Mouse (Mus musculus) heart, embryonic 11.5 days (tissue): ENCODE measurements around the gene Neurl4. TPM values are rescaled to one million over a fixed set of nuclear protein-coding genes. Genes with fewer than 3 reads are reported as not detected.
"Not testable (repeated sequence)": the region's sequence is repeated elsewhere in the genome, so short reads cannot be mapped to it uniquely, and the experiment has no call there.

Experiments
- ATAC-seq: fragments of 200-750 bp; cut with Nextera tagmentation; replicated peaks from 2 replicates; pipeline ENCODE4 v1.8.0; 2017; ENCODE audit warnings: moderate library complexity; ENCODE audit not compliant: insufficient number of reproducible peaks, low FRiP score, low TSS enrichment
- H3K27ac ChIP-seq: fragments of 300-500 bp; sonication (generic); 2 replicates; pipeline ENCODE4 v1.5.1; 2014; ENCODE audit warnings: mild to moderate bottlenecking, low read depth, low read length
- H3K27me3 ChIP-seq: fragments of 300-500 bp; sonication (generic); 2 replicates; pipeline ENCODE4 v1.6.1; 2014; ENCODE audit warnings: mild to moderate bottlenecking, low read length, mixed read lengths; ENCODE audit not compliant: control insufficient read depth, insufficient read depth
- H3K36me3 ChIP-seq: fragments of 300-500 bp; sonication (generic); 2 replicates; pipeline ENCODE4 v1.6.1; 2014; ENCODE audit warnings: mild to moderate bottlenecking, low read length, moderate library complexity, mixed read lengths; ENCODE audit not compliant: control insufficient read depth, insufficient read depth
- H3K4me1 ChIP-seq: fragments of 300-500 bp; sonication (generic); 2 replicates; pipeline ENCODE4 v1.6.1; 2014; ENCODE audit warnings: low read length; ENCODE audit not compliant: control insufficient read depth, insufficient read depth
- H3K4me2 ChIP-seq: fragments of 300-500 bp; sonication (generic); 2 replicates; pipeline ENCODE4 v1.6.1; 2014; ENCODE audit warnings: mild to moderate bottlenecking, moderate library complexity
- H3K4me3 ChIP-seq: fragments of 300-500 bp; sonication (generic); 2 replicates; pipeline ENCODE4 v1.5.1; 2014; ENCODE audit warnings: low read depth, low read length
- H3K9ac ChIP-seq: fragments of 300-500 bp; sonication (generic); 2 replicates; pipeline ENCODE4 v1.6.1; 2014; ENCODE audit warnings: mild to moderate bottlenecking, low read depth, low read length, moderate library complexity
- H3K9me3 ChIP-seq: fragments of 300-500 bp; sonication (generic); replicated peaks from 2 replicates; pipeline ENCODE4 v1.6.1; 2016; ENCODE audit warnings: low read length; ENCODE audit not compliant: control insufficient read depth
- WGBS: fragments of 180-500 bp; shearing (Covaris S2); extraction: QIAGEN DNeasy Blood & Tissue Kit; methylation state at CpG from one replicate; pipeline ENCODE4 v1.1.7; 2014; ENCODE audit not compliant: insufficient replicate concordance; 5-methylcytosine and 5-hydroxymethylcytosine counted together
- microRNA-seq: library from miRNA; unstranded; fragments of <30 nt; microRNA quantifications from one replicate; pipeline ENCODE4, GENCODE M21; 2016; ENCODE audit warnings: borderline number of aligned reads
- polyA plus RNA-seq: library from polyadenylated mRNA; unstranded; fragments of >200 nt; fragmentation: Nextera tagmentation; extraction: Ambion mirVana; gene quantifications from 2 replicates; pipeline ENCODE4 v1.2.1, GENCODE M21; 2014

The Neurl4 gene
- polyA plus RNA-seq, 1 experiment from 2014 or later = 9.3 TPM

DNA sequence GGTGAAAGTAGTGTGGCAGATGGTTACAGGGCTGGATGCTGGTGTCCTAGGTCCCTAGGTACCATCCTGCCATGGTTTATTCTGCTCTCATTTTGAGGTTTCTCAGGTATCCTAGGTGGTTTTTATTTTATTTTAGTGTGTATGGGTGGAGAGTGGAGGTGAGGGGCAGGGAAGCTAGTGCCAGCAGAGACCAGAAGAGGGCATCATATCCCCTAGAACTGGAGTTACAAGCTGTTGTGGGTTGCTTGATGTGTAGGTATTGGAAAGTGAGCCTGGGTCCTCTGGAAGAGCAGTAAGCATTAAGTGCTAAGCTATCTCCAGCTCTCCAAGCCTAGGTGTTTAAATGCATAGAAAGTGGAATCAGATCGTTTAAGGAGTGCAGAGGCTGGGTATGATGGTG lies 51.4 kb downstream of the Neurl4 start:
- peaks cover 7% of the 10 kb centered on the region; the same call in 1 of the 2 replicates for H3K4me1 ChIP-seq
- no peak overlapping the region for H3K4me3 ChIP-seq
- H3K9ac ChIP-seq = no peak overlapping the region
- no peaks in the 10 kb centered on the region for H3K27me3 ChIP-seq
- H3K36me3 ChIP-seq = no peaks in the 10 kb centered on the region
- H3K9me3 ChIP-seq = no peaks in the 10 kb centered on the region
- no peak overlapping the region for H3K4me2 ChIP-seq
- H3K27ac ChIP-seq = no peak overlapping the region
- ATAC-seq = no peak
- WGBS = 47% methylated on average over 1 of the region's 1 CpGs

DNA sequence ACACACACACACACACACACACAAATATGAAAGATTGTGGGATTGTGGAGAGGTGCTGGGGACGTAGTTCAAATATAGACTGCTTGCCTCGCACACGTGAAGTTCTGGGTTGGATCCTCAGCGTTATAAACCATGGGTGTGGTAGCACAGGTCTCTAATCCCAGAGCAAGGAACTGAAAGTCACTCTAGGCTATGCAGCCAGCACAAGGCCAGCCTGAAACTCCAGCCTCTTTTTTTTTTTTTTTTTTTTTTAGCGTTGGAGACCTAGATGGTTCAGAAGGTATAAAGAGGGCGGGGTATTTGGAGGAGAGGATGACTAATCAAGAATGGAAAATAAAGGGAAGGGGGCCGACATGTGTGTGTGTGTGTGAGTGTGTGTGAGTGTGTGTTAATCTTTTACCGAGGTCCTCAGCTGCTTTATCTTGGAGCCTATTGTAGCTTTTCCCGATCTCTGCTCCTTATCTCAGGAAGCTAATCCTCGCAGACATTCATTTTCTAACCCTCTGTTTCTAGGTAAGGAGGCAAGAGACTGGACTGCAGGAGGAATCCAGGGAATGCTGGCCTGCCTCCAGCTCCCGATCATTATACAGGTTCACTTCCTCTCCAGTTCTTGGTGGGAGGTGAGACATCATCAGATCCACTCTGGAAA lies 52.5 kb downstream of the Neurl4 start:
- no peaks in the 10 kb centered on the region for H3K9me3 ChIP-seq
- 0 out of 2 replicates have a peak, but pooled peaks cover 3% of the 10 kb centered on the region for H3K27me3 ChIP-seq
- no peak overlapping the region for H3K9ac ChIP-seq
- no peak overlapping the region for H3K4me2 ChIP-seq
- H3K36me3 ChIP-seq = no peaks in the 10 kb centered on the region
- H3K27ac ChIP-seq = no peak overlapping the region
- peaks cover 4% of the 10 kb centered on the region; the same call in 1 of the 2 replicates for H3K4me1 ChIP-seq
- ATAC-seq = no peak
- no peak overlapping the region for H3K4me3 ChIP-seq
- 40% methylated on average over 11 of the region's 11 CpGs for WGBS

DNA sequence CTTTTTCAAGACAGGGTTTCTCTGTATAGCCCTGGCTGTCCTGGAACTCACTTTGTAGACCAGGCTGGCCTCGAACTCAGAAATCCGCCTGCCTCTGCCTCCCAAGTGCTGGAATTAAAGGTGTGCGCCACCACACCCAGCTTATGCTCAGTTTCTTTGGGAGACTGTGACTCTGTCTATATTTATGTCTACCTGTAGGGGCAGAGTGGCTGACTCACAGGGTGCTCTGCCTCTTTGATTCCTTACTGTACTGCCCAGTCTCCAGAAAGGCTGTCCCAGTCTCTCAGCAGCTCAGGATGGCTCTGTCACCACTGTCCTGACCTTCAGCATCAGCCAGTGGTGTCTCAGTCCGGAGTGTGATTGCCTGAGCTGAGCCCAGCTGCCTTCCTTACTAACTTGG lies 54.7 kb downstream of the Neurl4 start:
- not testable (repeated sequence) for H3K9me3 ChIP-seq, H3K4me2 ChIP-seq, H3K4me3 ChIP-seq, H3K9ac ChIP-seq, H3K27ac ChIP-seq, ATAC-seq, H3K4me1 ChIP-seq, H3K36me3 ChIP-seq
- 79% methylated on average over 4 of the region's 4 CpGs for WGBS
- H3K27me3 ChIP-seq = peaks cover 11% of the 10 kb centered on the region

DNA sequence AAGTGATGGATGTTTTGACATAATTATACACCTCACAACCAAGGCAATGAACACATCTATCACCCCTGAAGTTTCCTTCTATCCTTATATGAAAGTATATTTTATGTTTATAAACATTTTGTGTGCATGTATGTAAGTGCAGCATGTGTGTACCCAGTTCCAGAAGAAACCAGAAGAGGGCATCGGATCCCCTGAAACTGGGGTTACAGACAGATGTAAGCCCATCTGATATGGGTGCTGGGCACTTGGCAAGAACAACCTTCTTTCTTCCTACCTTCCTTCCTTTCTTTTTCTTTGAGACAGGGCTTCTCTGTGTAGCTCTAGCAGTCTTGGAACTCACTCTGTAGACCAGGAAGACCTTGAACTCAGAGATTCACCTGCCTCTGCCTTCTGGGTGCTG lies 55.3 kb downstream of the Neurl4 start:
- H3K4me2 ChIP-seq = no peak overlapping the region
- no peak overlapping the region for H3K4me3 ChIP-seq
- no peak overlapping the region for H3K27ac ChIP-seq
- no peaks in the 10 kb centered on the region for H3K4me1 ChIP-seq
- H3K27me3 ChIP-seq = peaks cover 11% of the 10 kb centered on the region
- no peak overlapping the region for H3K9ac ChIP-seq
- 64% methylated on average over 1 of the region's 1 CpGs for WGBS
- H3K9me3 ChIP-seq = no peaks in the 10 kb centered on the region
- no peaks in the 10 kb centered on the region for H3K36me3 ChIP-seq
- no peak for ATAC-seq

DNA sequence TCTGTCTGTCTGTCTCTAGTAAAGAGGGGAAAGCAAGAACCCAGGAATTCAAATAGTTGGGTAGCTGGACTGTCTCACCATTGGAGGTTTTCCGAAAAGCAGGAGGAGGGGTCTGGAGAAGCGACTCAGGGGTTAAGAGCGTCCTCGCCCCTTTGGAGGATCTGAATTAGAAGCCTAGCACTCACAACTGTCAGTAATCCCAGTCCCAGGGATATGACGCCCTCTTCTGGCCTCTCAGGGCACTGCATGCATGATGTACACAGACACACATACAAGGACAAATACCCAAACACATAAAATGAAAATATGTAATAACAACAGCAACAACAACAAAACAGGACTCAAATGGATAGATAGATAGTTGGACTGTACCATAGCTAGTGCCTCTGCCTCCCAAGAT lies 59.7 kb downstream of the Neurl4 start:
- no peaks in the 10 kb centered on the region for H3K36me3 ChIP-seq
- no peak overlapping the region for H3K4me2 ChIP-seq
- no peak overlapping the region for H3K4me3 ChIP-seq
- H3K27me3 ChIP-seq = peaks cover 51% of the 10 kb centered on the region
- H3K9ac ChIP-seq = no peak overlapping the region
- ATAC-seq = no peak
- no peaks in the 10 kb centered on the region for H3K4me1 ChIP-seq
- WGBS = 24% methylated on average over 5 of the region's 5 CpGs
- no peaks in the 10 kb centered on the region for H3K9me3 ChIP-seq
- H3K27ac ChIP-seq = no peak overlapping the region

DNA sequence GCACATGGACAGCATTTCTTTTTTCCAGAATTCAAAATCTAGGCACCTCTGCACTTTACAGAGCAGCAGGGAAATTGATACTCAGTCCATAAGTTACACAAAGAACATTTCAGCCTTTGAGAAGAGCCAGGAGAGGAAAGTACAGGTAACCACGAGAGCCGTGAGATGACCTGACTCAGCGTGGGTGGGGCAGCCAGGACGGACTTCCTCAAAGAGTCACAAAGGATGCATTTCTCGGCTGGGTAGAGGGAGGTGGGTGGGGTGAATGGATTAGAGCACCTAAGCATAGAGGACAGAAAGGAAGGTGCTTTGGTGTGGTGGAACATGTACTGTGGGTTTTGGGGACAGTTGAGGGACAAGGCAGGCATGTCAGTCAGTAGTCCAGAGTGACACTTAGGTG lies 61.0 kb downstream of the Neurl4 start:
- Histone ChIP-seq H3K9me3 (no peaks in the 10 kb centered on the region), H3K9ac (no peak overlapping the region), H3K27ac (no peak overlapping the region), H3K4me1 (peaks cover 9% of the 10 kb centered on the region), H3K36me3 (no peaks in the 10 kb centered on the region), H3K4me2 (no peak overlapping the region), H3K4me3 (no peak overlapping the region), H3K27me3 (peaks cover 63% of the 10 kb centered on the region)
- no peak for ATAC-seq
- WGBS = 36% methylated on average over 5 of the region's 5 CpGs

Small RNAs within 50 kb of the gene (microRNA-seq; reads per million reads assigned to microRNA genes)
- gene Mir6924 = not detected

Other genes starting within 250 kb of the Neurl4 start
- gene Sox15, start 245.8 kb upstream of the Neurl4 start, polyA plus RNA-seq = not detected in 2 replicates
- gene Mpdu1, start 238.4 kb upstream of the Neurl4 start, polyA plus RNA-seq = 16.5 and 35.1 TPM in 2 replicates
- gene Cd68, start 234.9 kb upstream of the Neurl4 start, polyA plus RNA-seq = 4.2 and 4.7 TPM in 2 replicates
- 530 and 592 TPM in 2 replicates for gene Eif4a1, start 228.6 kb upstream of the Neurl4 start, polyA plus RNA-seq
- 70.2 and 81.4 TPM in 2 replicates for gene Senp3, start 219.0 kb upstream of the Neurl4 start, polyA plus RNA-seq
- gene Tnfsf13, start 215.3 kb upstream of the Neurl4 start, polyA plus RNA-seq = 0.24 TPM in 1 of 2 replicates, not detected in the other
- 4.4 TPM in 2 replicates for gene Tnfsf12, start 205.2 kb upstream of the Neurl4 start, polyA plus RNA-seq
- gene Tnfsfm13, start 205.0 kb upstream of the Neurl4 start, polyA plus RNA-seq = 3.0 and 4.2 TPM in 2 replicates
- gene Polr2a, start 142.4 kb upstream of the Neurl4 start, polyA plus RNA-seq = 29.0 and 36.7 TPM in 2 replicates
- 0.10 TPM in 1 of 2 replicates, not detected in the other for gene Slc35g3, start 139.1 kb upstream of the Neurl4 start, polyA plus RNA-seq
- 2.1 and 3.1 TPM in 2 replicates for gene Zbtb4, start 135.2 kb upstream of the Neurl4 start, polyA plus RNA-seq
- 3.7 and 4.5 TPM in 2 replicates for gene Chrnb1, start 105.1 kb upstream of the Neurl4 start, polyA plus RNA-seq
- gene Fgf11, start 99.2 kb upstream of the Neurl4 start, polyA plus RNA-seq = 1.5 and 2.5 TPM in 2 replicates
- 1.1 and 1.5 TPM in 2 replicates for gene Tmem102, start 95.4 kb upstream of the Neurl4 start, polyA plus RNA-seq
- gene Gm39566, start 85.8 kb upstream of the Neurl4 start, polyA plus RNA-seq = not detected in 2 replicates
- gene Spem2, start 82.6 kb upstream of the Neurl4 start, polyA plus RNA-seq = not detected in 2 replicates
- gene Spem1, start 78.9 kb upstream of the Neurl4 start, polyA plus RNA-seq = not detected in 2 replicates
- gene Nlgn2, start 63.3 kb upstream of the Neurl4 start, polyA plus RNA-seq = 3.1 and 3.3 TPM in 2 replicates
- 321 and 331 TPM in 2 replicates for gene Tmem256, start 62.6 kb upstream of the Neurl4 start, polyA plus RNA-seq
- 65.9 and 75.2 TPM in 2 replicates for gene Plscr3, start 54.7 kb upstream of the Neurl4 start, polyA plus RNA-seq
- 0.23 and 0.39 TPM in 2 replicates for gene Tnk1, start 42.3 kb upstream of the Neurl4 start, polyA plus RNA-seq
- not detected in 2 replicates for gene Tmem95, start 23.1 kb upstream of the Neurl4 start, polyA plus RNA-seq
- gene Kctd11, start 19.7 kb upstream of the Neurl4 start, polyA plus RNA-seq = 3.3 and 3.8 TPM in 2 replicates
- gene Acap1, start 5.5 kb upstream of the Neurl4 start, polyA plus RNA-seq = 7.2 and 8.1 TPM in 2 replicates
- 5.3 and 5.8 TPM in 2 replicates for gene 2810408A11Rik, start 85 bp upstream of the Neurl4 start, polyA plus RNA-seq
- 53.2 and 62.2 TPM in 2 replicates for gene Gps2, start 12.8 kb downstream of the Neurl4 start, polyA plus RNA-seq
- gene Eif5a, start 20.9 kb downstream of the Neurl4 start, polyA plus RNA-seq = 1,428 and 1,516 TPM in 2 replicates
- gene Ybx2, start 34.7 kb downstream of the Neurl4 start, polyA plus RNA-seq = 1.5 and 4.3 TPM in 2 replicates
- 22.0 and 22.8 TPM in 2 replicates for gene Slc2a4, start 47.1 kb downstream of the Neurl4 start, polyA plus RNA-seq
- 2.4 and 3.0 TPM in 2 replicates for gene Cldn7, start 63.7 kb downstream of the Neurl4 start, polyA plus RNA-seq
- gene Ctdnep1, start 80.1 kb downstream of the Neurl4 start, polyA plus RNA-seq = 20.3 and 22.2 TPM in 2 replicates
- gene Elp5, start 81.4 kb downstream of the Neurl4 start, polyA plus RNA-seq = 120 and 130 TPM in 2 replicates
- gene Gabarap, start 90.1 kb downstream of the Neurl4 start, polyA plus RNA-seq = 481 and 489 TPM in 2 replicates
- 27.3 and 29.9 TPM in 2 replicates for gene Phf23, start 94.7 kb downstream of the Neurl4 start, polyA plus RNA-seq
- gene Dvl2, start 99.5 kb downstream of the Neurl4 start, polyA plus RNA-seq = 18.6 and 18.9 TPM in 2 replicates
- 94.1 and 111 TPM in 2 replicates for gene Acadvl, start 114.3 kb downstream of the Neurl4 start, polyA plus RNA-seq
- gene Dlg4, start 115.9 kb downstream of the Neurl4 start, polyA plus RNA-seq = 10.2 and 10.4 TPM in 2 replicates
- 0.13 TPM in 1 of 2 replicates, not detected in the other for gene Asgr1, start 153.0 kb downstream of the Neurl4 start, polyA plus RNA-seq
- 0.57 TPM in 1 of 2 replicates, not detected in the other for gene Asgr2, start 191.6 kb downstream of the Neurl4 start, polyA plus RNA-seq
- gene Mgl2, start 229.3 kb downstream of the Neurl4 start, polyA plus RNA-seq = 0.17 and 0.29 TPM in 2 replicates